Mouse (Mus musculus) layer of hippocampus, postnatal 10 days (tissue): ENCODE data around the gene Bckdha. TPM values are rescaled to one million over a fixed set of nuclear protein-coding genes. Genes with fewer than 3 reads are reported as not detected.

Experiments
- DNase-seq, 2 experiments: peaks; one replicate each; pipeline ENCODE4 v3.0.0; 2021; ENCODE audit warnings: low spot score in 2 of 2
- total RNA-seq, 2 experiments: library from RNA; stranded (reverse); gene quantifications; 2 replicates each; pipeline ENCODE4 v1.2.3; 2021

Gene Bckdha
- total RNA-seq, 2 experiments from 2014 or later, result 33.2 to 36.1 TPM

GRCm38 (mm10) chr7:25615706-25616011, 43.1 kb downstream of the Bckdha start, which contains the start of gene Erich4:
Gene Erich4, minus strand, starts transcription at chr7:25615892.
- DNase-seq, result no peak

- DNase-seq, result no peak
These were observed 43.7 kb downstream of the Bckdha start for GRCm38 (mm10) chr7:25614831-25615705.

GRCm38 (mm10) chr7:25614086-25614485, 44.7 kb downstream of the Bckdha start:
- DNase-seq, result no peak

- DNase-seq, result no peak
These were observed 47.3 kb downstream of the Bckdha start for GRCm38 (mm10) chr7:25611501-25611900.

- no peak for DNase-seq
These were observed 48.7 kb downstream of the Bckdha start for GRCm38 (mm10) chr7:25610056-25610455.

GRCm38 (mm10) chr7:25607196-25607595, 51.6 kb downstream of the Bckdha start:
- DNase-seq, result no peak

- DNase-seq, result no peak
These were observed 52.1 kb downstream of the Bckdha start for GRCm38 (mm10) chr7:25606625-25607063.

GRCm38 (mm10) chr7:25601346-25601745, 57.4 kb downstream of the Bckdha start:
- no peak for DNase-seq

- no peak for DNase-seq
These were observed 58.1 kb downstream of the Bckdha start for GRCm38 (mm10) chr7:25600666-25601065.

- DNase-seq, result peak; percentile 84 to 87
These were observed 59.1 kb downstream of the Bckdha start for GRCm38 (mm10) chr7:25599663-25600062.

GRCm38 (mm10) chr7:25593859-25594258, 64.9 kb downstream of the Bckdha start:
- DNase-seq, result no peak

- no peak for DNase-seq
These were observed 67.6 kb downstream of the Bckdha start for GRCm38 (mm10) chr7:25591226-25591625.

- no peak for DNase-seq
These were observed 73.2 kb downstream of the Bckdha start for GRCm38 (mm10) chr7:25585351-25586204.

- no peak for DNase-seq
These were observed 74.1 kb downstream of the Bckdha start for GRCm38 (mm10) chr7:25584651-25585050.

GRCm38 (mm10) chr7:25582301-25582810, 76.4 kb downstream of the Bckdha start:
- no peak for DNase-seq

Other genes starting within 250 kb of the Bckdha start
- gene Cxcl17, start 246.1 kb downstream of the Bckdha start, total RNA-seq, result not detected
- gene Ceacam1, start 181.4 kb downstream of the Bckdha start, total RNA-seq, result 1 to 10 TPM; 2.1 to 2.4 TPM
- gene Ceacam2, start 119.1 kb downstream of the Bckdha start, total RNA-seq, result under 1 TPM; 0.11 to 0.23 TPM
- gene Erich4, start 43.1 kb downstream of the Bckdha start, total RNA-seq, result not detected
- 10 to 100 TPM; 27.3 to 29.8 TPM for gene Dmac2, start 39.6 kb downstream of the Bckdha start, total RNA-seq
- 1 to 10 TPM; 2.8 to 3.1 TPM for gene B3gnt8, start 32.3 kb downstream of the Bckdha start, total RNA-seq
- gene Exosc5, start 183 bp upstream of the Bckdha start, total RNA-seq, result 10 to 100 TPM; 22.6 to 29.4 TPM
- 10 to 100 TPM; 37.2 to 46.4 TPM for gene Tmem91, start 16.2 kb upstream of the Bckdha start, total RNA-seq
- gene B9d2, start 21.8 kb upstream of the Bckdha start, total RNA-seq, result 10 to 100 TPM; 26.6 to 29.8 TPM
- 10 to 100 TPM; 11.0 to 12.9 TPM for gene Tgfb1, start 28.0 kb upstream of the Bckdha start, total RNA-seq
- gene Ccdc97, start 60.1 kb upstream of the Bckdha start, total RNA-seq, result 10 to 100 TPM; 44.4 to 45.8 TPM
- gene Hnrnpul1, start 95.8 kb upstream of the Bckdha start, total RNA-seq, result 100 to 1,000 TPM; 122 to 129 TPM
- 10 to 100 TPM; 43.2 to 44.9 TPM for gene Axl, start 129.7 kb upstream of the Bckdha start, total RNA-seq
- gene Cyp2s1, start 157.9 kb upstream of the Bckdha start, total RNA-seq, result 1 to 10 TPM; 2.6 to 4.0 TPM
- gene Cyp2b10, start 238.6 kb upstream of the Bckdha start, total RNA-seq, result not detected